In genomic region chr4:62722021-62722426, GRCm38 (mm10) we compare ENCODE assay signal across 10 mouse cellular contexts.
DNase-seq lines count a peak whose midpoint lies in the region; ATAC-seq and TF ChIP-seq lines count a peak whose summit lies in the region.
"Had no signal": no experiment of that assay in that cellular context is flagged by ENCODE, and none has a peak within 500 bp of the region (broad histone marks: within the 10 kb centered on the region; RNA-seq: fewer than 3 reads in every experiment).

No protein-coding gene starts in this region.

- H3K9me3 ChIP-seq in kidney, postnatal 0 days (replicated peaks; ENCODE audit: low read length) = no peaks in the 10 kb centered on the region
- H3K9me3 ChIP-seq: lung, embryonic 15.5 days had no signal

- ATAC-seq in kidney, postnatal 0 days (replicated peaks; ENCODE audit: low FRiP score, low read depth) = no peak

- DNase-seq in heart, adult 11 months = peak; percentile 96
- no peak for DNase-seq in heart, adult 8-10 months (ENCODE audit: low spot score)
- peak; percentile 31 for DNase-seq in ovary, postnatal 36 days (ENCODE audit: low spot score)
- DNase-seq in ovary, postnatal 10 days (ENCODE audit: low spot score) = no peak
- DNase-seq in kidney, postnatal 0 days (ENCODE audit: low spot score) = no peak
- DNase-seq in yolk sac, embryonic 10.5 days (ENCODE audit: low spot score) = peak; percentile 85
- DNase-seq in layer of hippocampus, adult 11-12 months (ENCODE audit: low spot score) = no peak
- DNase-seq in adipocyte (ENCODE audit: low spot score) = no peak
- DNase-seq: adrenal gland, adult 8-10 months had no signal

- 37% methylated on average over 3 of the region's 3 CpGs for WGBS in kidney, postnatal 0 days

- no peak overlapping the region for H3K4me2 ChIP-seq in kidney, postnatal 0 days (ENCODE audit: low read length)
- H3K4me2 ChIP-seq: lung, embryonic 15.5 days had no signal

- H3K4me3 ChIP-seq in kidney, postnatal 0 days (replicated peaks; ENCODE audit: low read depth, low read length) = no peak overlapping the region
- H3K4me3 ChIP-seq: lung, embryonic 15.5 days had no signal

- no peaks in the 10 kb centered on the region for H3K36me3 ChIP-seq in kidney, postnatal 0 days (ENCODE audit: insufficient read depth, low read length)
- H3K36me3 ChIP-seq: lung, embryonic 15.5 days had no signal

- H3K27ac ChIP-seq in kidney, postnatal 0 days = 0 out of 2 replicates have a peak overlapping the region, but pooled peaks have one; percentile 57
- H3K27ac ChIP-seq: lung, embryonic 15.5 days had no signal

- no peaks in the 10 kb centered on the region for H3K27me3 ChIP-seq in kidney, postnatal 0 days (ENCODE audit: insufficient read depth, low read length)
- H3K27me3 ChIP-seq: lung, embryonic 15.5 days had no signal

- H3K9ac ChIP-seq in kidney, postnatal 0 days (ENCODE audit: low read depth, low read length) = no peak overlapping the region
- H3K9ac ChIP-seq: lung, embryonic 15.5 days had no signal

- TF ChIP-seq CTCF in kidney, postnatal 0 days (IDR thresholded peaks at IDR 0.05; ENCODE audit: low read depth) = no peak

- H3K4me1 ChIP-seq in kidney, postnatal 0 days (replicated peaks; ENCODE audit: insufficient read depth, low read length) = peaks cover 8% of the 10 kb centered on the region; the same call in 1 of the 2 replicates

Comparison
In these comparisons a context has a peak if more than half of its experiments do, and no peak if none do; other contexts are left out.
1. DNase-seq: peak in heart, adult 11 months (single experiment), ovary, postnatal 36 days (single experiment) and yolk sac, embryonic 10.5 days (single experiment); none in heart, adult 8-10 months (single experiment), ovary, postnatal 10 days (single experiment), kidney, postnatal 0 days (single experiment), layer of hippocampus, adult 11-12 months (single experiment) and adipocyte (single experiment).